Mouse (Mus musculus): ENCODE data around the gene Fam57b.

- no peak for TF ChIP-seq CTCF (IDR thresholded peaks at IDR 0.05; ENCODE audit: insufficient read depth, low read length)
- no peak for TF ChIP-seq POLR2A (IDR thresholded peaks at IDR 0.05; ENCODE audit: borderline replicate concordance, extremely low read depth, low read depth, low read length)
These were observed 25.8 kb downstream of the Fam57b start for GRCm38 (mm10) chr7:126823202-126823711.
